Mouse (Mus musculus) ovary, postnatal 14 days (tissue): ENCODE results near the gene Arpc2.

Experiments
- DNase-seq: peaks from one replicate; pipeline ENCODE4 v3.0.0; 2022; ENCODE audit warnings: low spot score

Arpc2 gene

DNA sequence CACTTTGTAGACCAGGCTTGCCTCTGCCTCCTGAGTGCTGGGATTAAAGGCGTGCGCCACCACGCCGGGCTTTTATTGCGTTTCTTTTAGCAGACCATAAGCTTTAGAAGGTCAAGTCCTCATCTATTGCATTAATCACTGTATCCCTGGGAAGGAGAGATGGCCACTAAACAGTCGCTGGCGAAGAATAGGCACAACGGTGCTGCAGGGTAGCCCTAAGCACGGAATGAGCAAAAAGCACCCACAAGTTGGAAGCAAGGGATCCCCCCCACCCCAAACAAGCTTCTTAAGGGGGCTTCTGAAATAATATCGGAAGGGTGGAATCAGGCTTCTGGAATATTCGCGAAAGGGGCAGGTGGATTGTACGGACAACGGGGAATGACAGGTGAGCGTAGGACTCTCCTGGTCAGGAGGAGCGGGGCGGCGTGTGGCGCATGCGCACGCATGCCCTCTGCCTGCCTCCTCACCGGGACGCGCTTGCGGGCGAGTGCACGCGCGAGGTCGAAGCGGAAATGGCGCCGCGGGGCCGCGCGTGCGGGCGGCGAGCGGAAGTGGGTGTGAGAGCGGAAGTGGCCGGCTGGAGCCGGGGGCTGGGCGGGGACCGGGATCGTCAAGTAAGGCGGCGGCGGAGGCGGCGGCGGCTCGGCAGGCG is at the start of gene Arpc2:
Arpc2 (plus strand) TSS at position 147 of the 652 bp plus-strand sequence.
- peak; percentile 96 for DNase-seq

DNA sequence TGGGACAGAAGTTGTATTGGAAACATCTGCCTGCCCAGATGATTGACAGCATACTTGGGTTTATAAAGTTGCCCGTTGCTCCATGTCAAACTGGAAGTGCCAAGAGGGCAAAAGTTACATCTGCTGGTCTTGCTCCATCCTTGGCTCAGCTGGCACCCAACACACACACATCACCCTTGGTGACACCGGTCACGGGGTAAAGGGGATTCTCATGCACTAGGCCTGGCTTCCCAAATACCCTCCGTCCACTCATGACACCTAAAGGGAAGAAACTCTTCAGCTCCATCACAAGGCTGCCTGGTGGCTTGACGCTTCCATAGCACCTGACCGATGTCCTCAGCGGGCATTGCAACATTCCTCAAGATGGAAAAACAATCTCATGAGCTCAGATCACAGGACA is 45.4 kb upstream of the Arpc2 start:
- DNase-seq: no peak

GRCm38 (mm10) chr1:74192711-74193110 is 43.2 kb upstream of the Arpc2 start:
- no peak for DNase-seq

- DNase-seq: no peak
These were observed 41.4 kb upstream of the Arpc2 start, which contains the start of gene Cxcr1 for GRCm38 (mm10) chr1:74194445-74194844. TSS of gene Cxcr1 (minus strand) at chr1:74194631.

GRCm38 (mm10) chr1:74195961-74196360 is 39.9 kb upstream of the Arpc2 start:
- DNase-seq: no peak

DNA sequence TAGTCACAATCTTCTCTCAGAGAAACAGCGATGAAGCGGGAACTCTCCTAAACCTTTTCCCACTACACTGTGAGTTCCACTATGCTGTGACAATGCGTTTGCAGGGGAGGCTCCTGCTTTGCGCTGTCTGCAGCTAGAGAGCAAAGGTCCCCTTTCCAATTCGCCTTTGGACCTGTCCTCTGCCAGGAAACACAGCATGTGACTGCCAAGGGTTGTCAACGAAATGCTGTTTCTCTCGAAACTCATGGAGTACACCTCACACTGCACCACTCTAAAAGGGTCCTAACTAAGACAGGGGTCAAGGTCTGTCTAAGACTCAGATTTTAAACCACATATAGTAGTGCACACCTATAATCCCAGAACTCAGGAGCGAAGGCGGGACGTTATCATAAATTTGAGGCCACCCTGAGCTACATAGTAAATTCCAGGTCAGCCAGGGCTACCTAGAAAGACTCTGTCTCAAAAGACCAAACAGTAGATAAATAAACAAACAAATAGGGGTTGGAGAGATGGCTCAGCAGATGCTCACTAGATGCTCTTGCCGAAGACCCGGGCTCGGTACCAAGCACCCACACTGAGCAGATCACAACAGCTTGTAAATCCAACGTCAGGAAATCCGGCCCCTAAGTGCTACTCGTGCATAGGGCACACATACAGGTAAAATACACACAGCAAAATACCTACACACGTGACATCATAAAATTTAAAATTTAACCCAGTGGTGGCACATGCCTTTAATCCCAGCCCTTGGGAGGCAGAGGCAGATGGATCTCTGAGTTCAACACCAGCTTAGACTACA is 39.1 kb upstream of the Arpc2 start:
- no peak for DNase-seq

DNA sequence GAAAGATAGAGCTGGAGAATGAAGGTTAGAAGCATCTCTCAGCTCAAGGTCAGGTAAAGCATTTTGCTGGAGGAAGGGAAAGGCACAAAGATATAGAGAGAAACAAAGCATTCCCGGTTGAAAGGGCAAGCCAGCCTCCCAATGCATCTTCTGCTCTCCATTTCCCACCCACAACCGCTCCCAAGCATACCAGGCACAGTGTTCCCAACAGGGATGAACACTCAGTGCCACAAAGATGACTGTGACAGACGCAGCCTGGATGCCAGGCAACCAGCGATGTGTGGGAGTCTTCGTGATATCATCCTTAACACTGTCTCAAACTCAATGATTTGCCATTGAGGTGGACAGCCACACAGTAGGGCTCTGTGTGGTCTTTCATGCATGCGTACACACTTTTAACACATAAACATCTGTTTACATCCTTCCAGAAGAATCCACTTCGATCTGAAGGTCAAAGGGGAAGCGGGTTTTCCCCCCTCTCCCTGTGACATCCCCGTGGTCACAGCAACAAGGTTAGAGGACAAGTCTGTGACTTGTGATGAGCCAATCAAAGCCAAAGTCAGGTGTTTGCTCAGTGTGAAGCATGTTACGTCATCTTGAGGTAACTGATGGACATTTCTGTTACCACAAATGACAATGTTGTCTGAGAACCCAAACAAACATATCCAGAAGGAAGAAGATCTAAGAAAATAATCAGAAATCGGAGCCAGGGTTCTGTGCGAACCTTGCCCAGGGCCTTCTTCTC is 38.0 kb upstream of the Arpc2 start:
- DNase-seq: no peak

GRCm38 (mm10) chr1:74199046-74199445 is 36.8 kb upstream of the Arpc2 start:
- no peak for DNase-seq

- DNase-seq: no peak
These were observed 34.6 kb upstream of the Arpc2 start for GRCm38 (mm10) chr1:74201048-74201844.

DNA sequence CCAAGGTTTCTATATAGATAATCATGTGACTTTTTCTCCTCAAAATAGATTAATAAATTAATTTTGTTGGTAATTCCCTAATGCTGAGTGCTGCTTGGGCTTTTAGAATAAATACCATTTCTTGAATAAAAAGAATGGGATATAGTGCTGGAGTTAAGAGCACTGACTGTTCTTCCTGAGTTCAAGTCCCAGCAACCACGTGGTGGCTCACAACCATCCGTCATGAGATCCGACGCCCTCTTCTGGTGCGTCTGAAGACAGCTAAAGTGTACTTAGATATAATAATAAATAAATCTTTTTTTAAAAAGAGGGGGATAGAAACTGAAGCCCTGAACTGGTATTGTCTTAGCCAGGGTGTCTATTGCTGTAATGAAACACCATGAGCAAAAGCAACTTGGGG is 32.4 kb upstream of the Arpc2 start:
- DNase-seq: no peak

DNA sequence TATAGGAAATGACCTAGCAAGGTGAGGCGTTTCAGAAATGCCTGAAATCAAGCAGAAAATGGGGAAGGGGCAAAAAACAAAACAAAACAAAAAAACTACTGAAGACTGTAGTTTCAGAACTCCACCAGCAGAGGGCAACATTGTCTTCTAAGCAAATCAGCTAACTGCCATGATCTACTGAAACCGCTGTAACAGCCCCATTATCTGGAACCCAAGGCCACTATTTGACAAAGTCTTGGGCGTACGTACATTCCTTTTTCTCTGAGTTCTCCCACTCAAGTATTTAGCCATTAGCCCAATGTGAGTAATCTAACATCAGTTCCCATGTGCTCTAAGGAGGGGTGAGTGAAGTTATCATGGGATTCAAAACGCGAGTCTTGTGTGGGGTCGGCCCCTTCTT is 30.0 kb upstream of the Arpc2 start:
- peak; percentile 20 for DNase-seq

GRCm38 (mm10) chr1:74206642-74207041 is 29.2 kb upstream of the Arpc2 start:
- DNase-seq: no peak

DNA sequence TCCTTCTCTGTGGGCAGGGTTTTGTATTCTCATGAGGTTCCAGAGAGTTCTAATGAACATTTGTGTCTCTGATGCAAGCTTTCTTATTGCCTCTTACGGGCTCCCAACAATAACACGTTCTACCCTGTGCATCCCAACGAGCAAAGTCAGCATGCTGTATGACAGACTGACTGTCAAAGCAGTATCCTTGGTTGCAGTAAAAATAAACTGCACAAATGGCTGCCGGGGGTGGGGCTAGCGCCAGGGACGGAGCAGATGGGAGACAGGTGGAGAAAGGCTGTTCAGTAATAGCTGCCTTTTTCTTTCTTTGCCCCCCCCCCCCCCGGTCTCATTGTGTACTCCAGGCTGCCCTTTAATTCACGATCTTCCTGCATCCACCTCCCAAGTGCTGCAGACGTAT is 28.0 kb upstream of the Arpc2 start:
- DNase-seq: no peak

GRCm38 (mm10) chr1:74208941-74209340 is 26.9 kb upstream of the Arpc2 start:
- no peak for DNase-seq

DNA sequence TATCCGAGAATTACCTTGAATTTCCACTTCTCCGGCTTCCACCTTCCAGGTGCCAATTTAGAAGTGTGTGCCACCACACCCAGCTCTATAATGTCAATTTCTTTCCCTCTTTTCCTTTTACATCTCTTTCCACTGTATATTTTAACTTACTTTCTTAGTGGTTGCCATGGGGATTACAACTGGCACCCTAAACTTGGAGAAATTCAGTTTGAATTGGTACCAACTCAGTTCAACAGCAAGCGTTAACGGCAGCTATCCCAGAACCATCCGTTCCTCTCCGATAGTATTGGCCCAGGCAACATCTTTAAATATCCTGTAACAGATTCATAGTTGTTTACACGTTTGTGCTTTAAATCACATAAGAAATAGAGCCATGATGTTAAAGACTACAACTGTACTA is 16.0 kb upstream of the Arpc2 start:
- DNase-seq: no peak

- DNase-seq: no peak
These were observed 8.6 kb upstream of the Arpc2 start for GRCm38 (mm10) chr1:74227317-74227716.

- no peak for DNase-seq
These were observed 5.9 kb upstream of the Arpc2 start for GRCm38 (mm10) chr1:74229942-74230341.

DNA sequence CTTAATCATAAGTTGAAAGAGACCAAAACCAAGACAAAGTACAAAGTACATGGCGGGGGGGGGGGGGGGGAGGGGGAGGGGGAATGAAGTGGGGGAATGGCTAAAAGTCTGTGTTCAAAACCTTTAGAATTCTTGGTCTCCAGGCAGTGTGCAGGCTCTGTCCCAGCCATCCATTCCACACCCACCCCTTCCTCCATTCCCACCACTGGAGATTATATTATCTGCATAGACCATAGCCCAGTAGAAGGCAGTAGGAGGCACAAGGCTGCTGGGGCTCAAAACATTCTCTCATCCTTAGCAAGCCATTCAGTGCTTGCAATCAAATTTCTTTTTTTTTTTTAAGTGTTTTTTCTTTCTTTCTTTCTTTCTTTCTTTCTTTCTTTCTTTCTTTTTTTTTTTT is 4.9 kb upstream of the Arpc2 start:
- no peak for DNase-seq

- no peak for DNase-seq
These were observed 870 bp downstream of the Arpc2 start for GRCm38 (mm10) chr1:74236590-74237317.

GRCm38 (mm10) chr1:74237671-74238070 is 1.8 kb downstream of the Arpc2 start:
- no peak for DNase-seq

DNA sequence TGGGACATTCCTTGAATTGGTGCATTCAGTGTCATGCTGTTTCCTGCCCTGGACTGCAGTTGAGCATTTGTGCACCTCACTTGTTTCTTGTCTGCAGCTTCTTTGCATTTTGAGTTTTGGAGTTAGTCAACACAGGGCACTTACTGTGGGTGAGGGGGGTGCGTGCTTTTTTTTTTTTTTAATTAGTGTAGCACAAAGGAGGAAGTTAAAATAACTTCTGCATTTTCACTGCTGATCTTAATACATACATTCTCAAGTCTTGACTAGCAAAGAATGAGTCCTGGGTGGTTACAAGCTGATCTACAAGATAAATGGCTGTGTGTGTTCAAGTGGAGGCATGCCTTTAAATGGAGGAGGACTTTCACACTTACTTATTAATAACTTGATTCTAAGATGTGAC is 2.3 kb downstream of the Arpc2 start:
- DNase-seq: no peak
